Mouse (Mus musculus) adrenal gland, adult (tissue): ENCODE data around the gene Atxn2.

Experiments used
- DNase-seq, 2 experiments: peaks; one replicate each; pipeline ENCODE4 v3.0.0; 2022 to 2023; ENCODE audit warnings: low spot score in 1 of 2; ENCODE audit not compliant: inconsistent age in 2 of 2

Atxn2 gene

DNA sequence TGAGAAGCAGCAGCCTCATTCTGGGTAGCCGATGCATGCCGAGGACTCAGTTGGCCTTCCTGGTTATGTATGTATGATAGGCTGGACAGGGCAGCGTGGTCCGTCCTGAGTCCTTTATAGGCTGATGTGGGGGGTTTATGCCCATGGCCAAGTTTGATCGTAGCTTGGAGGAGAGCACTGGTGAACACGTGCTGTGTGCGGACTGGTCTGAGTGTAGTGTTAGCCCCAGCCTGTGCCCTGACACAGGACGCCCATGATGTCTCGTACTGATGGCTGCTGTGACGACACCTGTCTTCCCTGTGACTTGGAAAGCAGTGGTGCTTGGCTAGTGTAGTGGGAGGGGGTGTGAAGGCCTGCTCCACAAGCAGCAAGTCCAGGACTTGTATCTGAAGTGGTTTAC lies 102.6 kb downstream of the Atxn2 start:
- peak in 1 of 2 experiments; percentile 14 for DNase-seq

- DNase-seq: peak; percentile 64 to 89
Measured at GRCm38 (mm10) chr5:121815067-121815466, 103.9 kb downstream of the Atxn2 start.

- DNase-seq: no peak
Measured at GRCm38 (mm10) chr5:121815867-121816380, 104.8 kb downstream of the Atxn2 start.

DNA sequence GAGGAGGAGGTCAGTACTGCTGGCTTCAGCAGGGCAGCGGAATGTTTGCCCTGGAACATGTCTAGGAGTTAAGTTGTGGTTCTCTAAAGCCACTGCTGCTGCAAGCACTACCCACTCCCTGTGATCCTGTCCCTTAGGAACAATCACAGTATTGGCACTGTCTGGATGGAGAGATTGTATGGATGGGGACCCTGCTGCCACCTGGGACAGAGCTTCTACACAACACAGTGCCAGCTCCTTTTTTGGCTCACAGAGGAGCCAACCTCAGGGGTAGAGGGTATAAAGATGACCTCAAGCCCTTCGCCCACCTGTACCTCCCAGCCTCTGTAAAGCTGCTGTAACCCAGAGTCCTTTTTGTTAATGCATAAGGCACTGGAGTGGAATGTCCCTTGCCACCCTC lies 105.5 kb downstream of the Atxn2 start:
- DNase-seq: no peak

DNA sequence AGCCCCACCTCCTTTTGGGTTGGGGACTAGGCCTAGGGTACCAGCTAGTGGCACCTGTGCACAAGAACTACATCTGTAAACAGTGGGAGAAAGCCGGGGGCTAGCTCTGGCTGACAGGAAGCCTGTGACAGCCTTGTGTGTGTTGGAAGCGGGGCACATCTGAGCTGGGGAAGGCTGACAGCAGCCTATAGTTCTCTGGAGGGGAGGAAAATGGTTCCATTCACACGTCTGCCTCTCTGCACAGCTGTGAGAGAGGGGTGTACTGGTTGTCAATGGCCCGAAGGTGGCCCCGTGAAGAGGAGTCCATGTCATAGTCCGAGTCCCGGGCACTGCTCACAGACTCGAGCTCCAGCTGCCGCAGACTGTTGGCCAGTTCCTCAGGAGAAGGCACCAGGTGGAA lies 106.4 kb downstream of the Atxn2 start:
- DNase-seq: peak in 1 of 2 experiments; percentile 44

- DNase-seq: peak in 1 of 2 experiments; percentile 55
Measured at GRCm38 (mm10) chr5:121818401-121818800, 107.3 kb downstream of the Atxn2 start.

- no peak for DNase-seq
Measured at GRCm38 (mm10) chr5:121818862-121819261, 107.7 kb downstream of the Atxn2 start.

- peak in 1 of 2 experiments; percentile 37 for DNase-seq
Measured at GRCm38 (mm10) chr5:121819559-121819958, 108.4 kb downstream of the Atxn2 start.

GRCm38 (mm10) chr5:121820161-121820560 lies 109.0 kb downstream of the Atxn2 start:
- peak; percentile 46 to 80 for DNase-seq

DNA sequence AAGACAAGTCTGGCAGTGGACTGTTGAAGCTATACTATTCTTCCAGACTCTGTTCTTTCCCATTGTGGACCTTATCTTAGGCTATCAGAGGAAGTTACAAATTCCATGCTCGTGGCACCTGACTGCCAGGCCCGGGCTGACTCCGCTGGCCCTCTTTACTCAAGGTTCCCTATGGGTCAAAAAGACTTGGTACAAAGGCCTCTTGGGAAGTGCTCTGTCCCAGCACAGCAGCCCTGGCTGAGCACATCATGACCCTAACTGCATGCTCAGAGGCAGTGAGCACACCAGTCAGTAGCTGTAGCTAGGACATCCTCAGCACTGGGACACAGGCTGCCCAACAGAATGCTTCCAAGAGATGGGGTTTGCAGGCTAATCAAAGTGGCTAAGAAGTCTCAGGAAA lies 109.5 kb downstream of the Atxn2 start:
- DNase-seq: peak; percentile 26 to 50

DNA sequence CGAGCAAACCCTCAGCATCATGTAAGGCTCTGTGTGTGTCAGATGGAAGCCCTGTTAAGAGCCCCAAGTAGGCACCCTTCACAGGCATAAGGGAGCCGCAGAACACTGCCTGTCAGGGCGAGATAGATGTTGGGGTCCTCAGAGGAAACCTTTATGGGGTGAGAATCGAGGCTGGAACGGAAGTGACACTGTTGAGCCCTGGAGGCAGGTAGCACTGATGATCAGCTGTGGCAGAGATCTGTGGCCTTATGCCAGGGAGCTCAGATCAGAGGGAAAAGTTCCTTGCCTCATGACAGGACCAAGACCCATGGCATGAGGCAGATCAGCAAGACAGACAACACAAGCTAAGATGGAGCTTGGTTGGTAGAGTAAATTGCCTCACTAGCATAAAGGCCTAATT lies 110.0 kb downstream of the Atxn2 start:
- peak in 1 of 2 experiments; percentile 54 for DNase-seq

GRCm38 (mm10) chr5:121821552-121821951 lies 110.4 kb downstream of the Atxn2 start:
- DNase-seq: peak in 1 of 2 experiments; percentile 24

GRCm38 (mm10) chr5:121822786-121823505 lies 111.8 kb downstream of the Atxn2 start:
- DNase-seq: peak; percentile 17 to 50

GRCm38 (mm10) chr5:121823668-121824067 lies 112.5 kb downstream of the Atxn2 start:
- peak in 1 of 2 experiments; percentile 35 for DNase-seq

DNA sequence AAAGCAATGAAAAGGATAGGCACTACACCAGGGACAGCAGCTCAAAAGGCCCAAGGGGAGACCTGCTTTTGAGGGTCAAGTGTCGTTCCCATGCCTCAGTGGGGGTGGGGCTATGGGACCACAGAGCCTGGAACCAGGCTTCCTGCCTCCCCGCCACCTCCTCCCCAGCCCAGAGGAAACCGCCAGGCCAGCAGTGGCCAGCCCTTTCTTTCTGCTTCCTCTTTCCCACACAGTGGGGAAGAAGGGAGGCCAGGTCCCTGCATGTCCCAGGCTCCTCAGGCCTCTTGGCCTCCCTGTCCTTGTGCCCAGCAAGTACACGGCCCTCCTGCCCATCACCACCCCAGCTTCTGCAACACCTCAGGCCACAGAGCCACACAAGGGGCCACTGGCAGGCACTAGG lies 113.0 kb downstream of the Atxn2 start:
- DNase-seq: peak; percentile 49 to 68

GRCm38 (mm10) chr5:121825606-121826005 lies 114.5 kb downstream of the Atxn2 start:
- peak in 1 of 2 experiments; percentile 30 for DNase-seq

DNA sequence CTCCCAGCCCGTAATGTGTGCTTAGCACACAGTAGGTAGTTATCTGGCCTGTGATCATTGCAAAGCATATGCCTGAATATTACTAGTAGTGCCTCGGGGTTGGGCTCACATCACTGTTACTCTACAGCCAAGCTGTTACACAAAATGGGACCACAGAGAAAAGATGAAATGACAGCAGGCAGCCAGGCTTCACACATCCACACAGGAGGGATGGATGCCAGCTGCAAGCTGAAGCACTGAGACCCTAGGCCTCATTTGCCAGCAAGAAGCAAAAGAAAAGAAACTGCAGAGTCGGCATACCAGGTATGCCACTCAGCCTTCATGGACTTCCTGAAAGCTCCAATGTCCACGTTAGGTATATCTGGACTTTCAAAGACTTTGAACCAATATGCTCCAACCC lies 116.7 kb downstream of the Atxn2 start:
- DNase-seq: no peak

DNA sequence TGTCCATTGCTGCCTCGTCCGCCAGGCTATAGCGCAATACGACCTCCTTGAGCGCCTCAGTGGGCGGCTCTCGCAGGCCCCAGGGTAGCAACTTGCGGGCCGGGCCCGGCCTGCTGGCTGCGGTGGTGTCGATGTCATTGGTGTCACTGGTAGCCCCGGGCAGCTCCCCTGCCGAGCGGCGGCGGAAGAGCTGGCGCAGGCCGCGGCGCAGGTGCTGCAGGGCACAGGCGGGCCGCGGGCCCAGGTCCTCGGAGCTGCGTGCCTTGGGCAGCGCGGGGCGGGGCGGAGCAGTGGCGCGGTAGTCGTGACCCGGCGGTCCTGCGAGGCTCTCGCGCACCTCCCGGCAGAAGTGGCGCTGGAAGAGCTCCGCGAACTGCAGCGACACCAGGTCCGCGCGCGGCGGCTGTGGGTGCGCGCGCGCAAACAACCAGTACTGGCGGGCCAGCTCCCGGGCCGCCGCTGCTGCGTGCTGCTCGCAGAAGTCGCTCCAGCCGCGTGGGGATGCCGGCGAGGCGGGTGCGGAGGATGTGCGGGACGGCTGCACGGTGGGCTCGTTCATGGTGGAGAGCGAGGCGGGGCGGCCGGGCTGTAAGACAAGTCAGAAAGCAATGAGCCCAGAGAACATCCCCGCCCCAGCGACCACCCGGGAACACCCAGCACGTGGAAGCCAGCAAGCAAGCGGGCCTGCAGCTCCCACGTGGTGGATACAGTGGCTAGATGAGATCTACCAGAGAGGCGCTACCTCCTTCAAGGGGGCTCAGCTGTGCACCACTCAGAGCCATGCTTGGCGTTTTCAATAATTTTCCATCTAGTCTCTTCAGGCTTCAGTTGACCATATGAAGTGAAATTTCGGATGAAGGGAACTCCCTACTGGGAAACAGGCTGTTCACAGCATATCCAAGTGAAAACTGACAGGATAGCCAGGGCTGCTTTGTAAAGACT lies 117.6 kb downstream of the Atxn2 start:
- no peak for DNase-seq

GRCm38 (mm10) chr5:121831002-121831601 lies 120.0 kb downstream of the Atxn2 start:
- no peak for DNase-seq

DNA sequence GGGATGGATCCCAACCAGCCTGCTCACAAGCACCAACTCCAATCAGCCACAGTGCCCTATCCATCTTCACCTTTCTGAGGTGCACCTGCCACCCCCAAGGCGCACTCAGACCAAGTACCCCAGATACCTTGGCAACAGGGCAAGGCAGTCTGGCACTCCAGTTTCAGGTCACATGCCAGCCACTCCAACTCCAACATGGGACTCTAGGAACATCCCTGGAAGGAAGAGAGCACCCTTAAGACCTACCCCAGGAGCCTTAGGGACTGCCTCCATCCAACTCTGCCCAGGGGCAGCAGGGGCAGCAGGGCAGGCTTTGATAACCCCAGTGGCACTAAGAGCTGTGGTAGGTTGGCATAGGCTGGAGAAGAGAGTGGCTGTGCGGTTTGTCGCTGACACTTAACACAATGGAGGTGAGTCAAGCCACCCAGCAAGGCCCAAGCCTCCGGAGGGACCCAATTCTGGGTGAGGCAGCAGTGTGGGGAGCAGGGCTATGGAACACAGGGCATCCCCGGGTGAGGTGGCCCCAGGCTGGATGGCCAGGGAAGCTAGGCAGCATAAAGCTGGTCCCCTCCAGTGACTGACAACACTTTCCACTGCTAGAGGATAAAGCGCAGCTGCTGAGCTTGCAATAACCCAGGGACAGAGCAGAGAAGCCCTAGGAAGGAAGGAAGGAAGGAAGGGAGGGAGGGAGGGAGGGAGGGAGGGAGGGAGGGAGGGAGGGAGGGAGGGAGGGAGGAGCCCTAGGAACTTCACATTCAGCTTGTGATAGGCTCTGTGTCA lies 121.4 kb downstream of the Atxn2 start:
- DNase-seq: no peak
